Mouse (Mus musculus): ENCODE results near the gene Hist1h3h. TPM values are rescaled to one million over a fixed set of nuclear protein-coding genes. Genes with fewer than 3 reads are reported as not detected.

The Hist1h3h gene
- total and polyA plus RNA-seq, 3 experiments, result 18.6 to 1,657 (median 21.7) TPM

DNA sequence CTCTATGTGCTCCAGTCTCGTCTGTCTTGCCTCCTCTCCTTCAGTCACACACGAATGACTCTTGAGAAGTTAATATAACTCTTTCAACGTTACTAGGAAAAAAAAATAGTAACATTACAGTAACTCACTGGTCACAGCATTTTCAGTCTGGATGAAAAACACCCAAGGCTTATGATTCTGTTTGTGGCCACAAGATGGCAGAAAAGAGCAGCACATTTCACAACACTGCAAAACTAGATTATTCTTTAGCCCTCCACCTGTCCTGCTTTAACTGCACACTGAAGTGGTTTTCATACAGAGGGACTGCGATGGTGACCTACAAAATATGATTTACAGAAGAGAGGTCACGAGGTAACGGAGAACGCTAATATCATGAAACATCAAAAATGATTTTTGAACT, 2.7 kb upstream of the Hist1h3h start:
- peak overlapping the region; percentile 94 for H3K4me2 ChIP-seq (ENCODE audit: insufficient read depth, low read depth, poor library complexity, severe bottlenecking)
- H3K9me3 ChIP-seq (replicated peaks; ENCODE audit: low read length), result no peaks in the 10 kb centered on the region
- TF ChIP-seq CHD2 (IDR thresholded peaks at IDR 0.05; ENCODE audit: low read length), result no peak
- TF ChIP-seq RCOR1 (conservative IDR thresholded peaks at IDR 0.05; ENCODE audit: low read depth, low read length), result no peak
- peak; percentile 78 for TF ChIP-seq ZNF384 (IDR thresholded peaks at IDR 0.05; ENCODE audit: low read depth, low read length)
- no peak; the same call in 1 of the 2 replicates for TF ChIP-seq CHD1 (IDR thresholded peaks at IDR 0.05; ENCODE audit: low read depth, low read length)
- no peak for TF ChIP-seq MAFK (IDR thresholded peaks at IDR 0.05; ENCODE audit: insufficient replicate concordance, low read length)
- TF ChIP-seq POLR2AphosphoS2 (IDR thresholded peaks at IDR 0.05; ENCODE audit: low read depth, low read length), result no peak
- TF ChIP-seq MEF2A (IDR thresholded peaks at IDR 0.05; ENCODE audit: borderline replicate concordance, low read depth, low read length), result 0 out of 2 replicates have a peak, but pooled peaks have one; percentile 18
- no peak for TF ChIP-seq GABPA (IDR thresholded peaks at IDR 0.05; ENCODE audit: insufficient replicate concordance, low read depth, low read length)
- TF ChIP-seq UBTF (IDR thresholded peaks at IDR 0.05; ENCODE audit: low read depth, low read length), result no peak
- TF ChIP-seq MYC (IDR thresholded peaks at IDR 0.05; ENCODE audit: low read depth, low read length), result peak; percentile 78
- no peak for TF ChIP-seq ELF1 (IDR thresholded peaks at IDR 0.05; ENCODE audit: low read depth, low read length)
- no peak for TF ChIP-seq JUN (IDR thresholded peaks at IDR 0.05; ENCODE audit: insufficient read depth, low read depth, low read length)
- no peak for TF ChIP-seq USF1 (IDR thresholded peaks at IDR 0.05; ENCODE audit: low read depth, low read length)
- TF ChIP-seq ETS1 (conservative IDR thresholded peaks at IDR 0.05; ENCODE audit: low read depth, low read length), result 0 out of 2 replicates have a peak, but pooled peaks have one; percentile 3
- no peak; the same call in 1 of the 2 replicates for TF ChIP-seq HCFC1 (IDR thresholded peaks at IDR 0.05; ENCODE audit: low read depth, low read length)
- no peak for TF ChIP-seq KAT2A (IDR thresholded peaks at IDR 0.05; ENCODE audit: insufficient replicate concordance, low read length)
- no peak for TF ChIP-seq NRF1 (IDR thresholded peaks at IDR 0.05; ENCODE audit: low read depth, low read length)
- TF ChIP-seq MAZ (IDR thresholded peaks at IDR 0.05; ENCODE audit: low read depth, low read length), result no peak
- peak; percentile 10; the same call in 1 of the 2 replicates for TF ChIP-seq ZC3H11A (IDR thresholded peaks at IDR 0.05; ENCODE audit: low read depth, low read length)
- TF ChIP-seq TBP (conservative IDR thresholded peaks at IDR 0.05; ENCODE audit: low read depth, low read length), result 0 out of 2 replicates have a peak, but pooled peaks have one; percentile 20
- TF ChIP-seq NELFE (IDR thresholded peaks at IDR 0.05; ENCODE audit: low read depth, low read length), result no peak
- TF ChIP-seq CTCF (conservative IDR thresholded peaks at IDR 0.05 in 1 of 2, IDR thresholded peaks at IDR 0.05 in 1 of 2; ENCODE audit: low read depth in 2 of 2, low read length in 2 of 2), result peak; percentile 88 to 89
- 0 out of 2 replicates have a peak, but pooled peaks have one; percentile 9 for TF ChIP-seq BHLHE40 (IDR thresholded peaks at IDR 0.05; ENCODE audit: low read depth, low read length)
- TF ChIP-seq MXI1 (IDR thresholded peaks at IDR 0.05; ENCODE audit: low read depth, low read length), result no peak; the same call in 1 of the 2 replicates
- no peak for TF ChIP-seq EP300 (IDR thresholded peaks at IDR 0.05; ENCODE audit: low read length)
- TF ChIP-seq ZMIZ1 (IDR thresholded peaks at IDR 0.05; ENCODE audit: low read depth, low read length), result no peak
- TF ChIP-seq JUND (conservative IDR thresholded peaks at IDR 0.05; ENCODE audit: low read depth, low read length), result peak; percentile 53
- no peak for TF ChIP-seq POLR2A (IDR thresholded peaks at IDR 0.05; ENCODE audit: low read depth, low read length)
- no peak for TF ChIP-seq ZKSCAN1 (IDR thresholded peaks at IDR 0.05; ENCODE audit: borderline replicate concordance, low read depth, low read length)
- TF ChIP-seq PAX5 (IDR thresholded peaks at IDR 0.05; ENCODE audit: low read length), result no peak
- no peak for TF ChIP-seq TCF12 (IDR thresholded peaks at IDR 0.05; ENCODE audit: low read depth, low read length)
- TF ChIP-seq SMC3 (IDR thresholded peaks at IDR 0.05; ENCODE audit: low read depth, low read length), result peak; percentile 90
- 0 out of 2 replicates have a peak, but pooled peaks have one; percentile 16 for TF ChIP-seq IRF4 (IDR thresholded peaks at IDR 0.05; ENCODE audit: low read depth, low read length)
- TF ChIP-seq E2F4 (IDR thresholded peaks at IDR 0.05; ENCODE audit: insufficient replicate concordance, low read depth, low read length), result no peak
- peak; percentile 74 for TF ChIP-seq RAD21 (IDR thresholded peaks at IDR 0.05; ENCODE audit: low read depth, low read length)
- no peak; the same call in 1 of the 2 replicates for TF ChIP-seq MAX (IDR thresholded peaks at IDR 0.05; ENCODE audit: low read length)
- TF ChIP-seq USF2 (conservative IDR thresholded peaks at IDR 0.05; ENCODE audit: low read depth, low read length), result no peak; the same call in 1 of the 2 replicates
- TF ChIP-seq SIN3A (IDR thresholded peaks at IDR 0.05; ENCODE audit: low read length), result peak; percentile 57; the same call in 1 of the 2 replicates
- H3K4me1 ChIP-seq (ENCODE audit: control insufficient read depth in 1 of 2, insufficient read depth in 2 of 2), result peaks cover 0 to 20% of the 10 kb centered on the region in 2 experiments; a peak in 2 of 4 replicates
- DNase-seq (ENCODE audit: extremely low read depth), result peak; percentile 80
- H3K4me3 ChIP-seq (replicated peaks in 1 of 3; ENCODE audit: low read depth in 2 of 3, low read length in 2 of 3, poor library complexity in 1 of 3), result peak overlapping the region; percentile 12 to 45 (median 23)
- no peaks in the 10 kb centered on the region for H3K79me2 ChIP-seq (replicated peaks; ENCODE audit: control insufficient read depth, extremely low read depth, insufficient read depth, poor library complexity, severe bottlenecking)
- in situ Hi-C loops (cut with MboI; ENCODE audit: low pct_ligation_motif_present, low pct_unique_long_range_greater_than_20kb, low sequenced_read_pairs), result loop anchor here (25.0 kb wide), 2 partner anchors 223 to 327 kb away; partner anchors contain the start of gene Zfp184
- H3K27me3 ChIP-seq (replicated peaks), result peaks cover 3% of the 10 kb centered on the region
- no peaks in the 10 kb centered on the region for H3K36me3 ChIP-seq (replicated peaks in 1 of 2; ENCODE audit: control insufficient read depth in 1 of 2, insufficient read depth in 1 of 2, low read length in 1 of 2)
- H3K27ac ChIP-seq (ENCODE audit: insufficient read depth, low read depth), result peak overlapping the region; percentile 81; the same call in 1 of the 2 replicates
- dilution Hi-C loops (cut with MboI; ENCODE audit: extremely low pct_ligation_motif_present, extremely low pct_unique_long_range_greater_than_20kb, low sequenced_read_pairs), result no loop called here
- H3K9ac ChIP-seq (ENCODE audit: insufficient read depth, low read depth), result peak overlapping the region; percentile 41

All from CH12.LX (cell line).